Mouse (Mus musculus) neural tube, embryonic 14.5 days (tissue): ENCODE results near the gene Acox3. TPM values are rescaled to one million over a fixed set of nuclear protein-coding genes. Genes with fewer than 3 reads are reported as not detected.

Source experiments
- ATAC-seq: fragments of 200-750 bp; cut with Nextera tagmentation; 2 replicates; pipeline ENCODE4 v1.8.0; 2017; ENCODE audit warnings: low read depth, mild to moderate bottlenecking, moderate TSS enrichment, moderate library complexity
- H3K27ac ChIP-seq: fragments of 300-500 bp; sonication (generic); 2 replicates; pipeline ENCODE4 v1.5.1; 2014; ENCODE audit warnings: low read depth, mild to moderate bottlenecking, control low read depth, low read length, moderate library complexity, mixed read lengths
- H3K27me3 ChIP-seq: fragments of 300-500 bp; sonication (generic); 2 replicates; pipeline ENCODE4 v1.6.1; 2014; ENCODE audit warnings: low read length; ENCODE audit not compliant: control insufficient read depth, insufficient read depth
- H3K36me3 ChIP-seq: fragments of 300-500 bp; sonication (generic); 2 replicates; pipeline ENCODE4 v1.6.1; 2014; ENCODE audit warnings: low read length, mixed read lengths; ENCODE audit not compliant: control insufficient read depth, insufficient read depth
- H3K4me1 ChIP-seq: fragments of 300-500 bp; sonication (generic); 2 replicates; pipeline ENCODE4 v1.6.1; 2014; ENCODE audit warnings: low read length; ENCODE audit not compliant: control insufficient read depth, insufficient read depth
- H3K4me2 ChIP-seq: fragments of 300-500 bp; sonication (generic); 2 replicates; pipeline ENCODE4 v1.6.1; 2014; ENCODE audit warnings: mild to moderate bottlenecking, low read depth, low read length, control low read depth
- H3K4me3 ChIP-seq: fragments of 300-500 bp; sonication (generic); 2 replicates; pipeline ENCODE4 v1.5.1; 2014; ENCODE audit warnings: low read depth, low read length, control low read depth, mixed read lengths
- H3K9ac ChIP-seq: fragments of 300-500 bp; sonication (generic); replicated peaks from 2 replicates; pipeline ENCODE4 v1.6.1; 2014; ENCODE audit warnings: low read depth, mild to moderate bottlenecking, control low read depth, low read length, mixed read lengths
- H3K9me3 ChIP-seq: fragments of 300-500 bp; sonication (generic); 2 replicates; pipeline ENCODE4 v1.6.1; 2016; ENCODE audit warnings: low read length; ENCODE audit not compliant: control insufficient read depth
- whole genome bisulfite sequencing: fragments of 180-500 bp; shearing (Covaris S2); extraction: QIAGEN DNeasy Blood & Tissue Kit; methylation state at CpG from one replicate; pipeline ENCODE4 v1.1.7; 2014; 5-methylcytosine and 5-hydroxymethylcytosine counted together
- polyA plus RNA-seq: library from polyadenylated mRNA; unstranded; fragments of >200 nt; fragmentation: Nextera tagmentation; extraction: Ambion mirVana; gene quantifications from 2 replicates; pipeline ENCODE4 v1.2.1, GENCODE M21; 2014

Gene Acox3
- polyA plus RNA-seq, 1 experiment from 2014 or later = 16.1 TPM

GRCm38 (mm10) chr5:35551855-35552837 is 30.7 kb upstream of the Acox3 start:
- Histone ChIP-seq H3K27ac (no peak overlapping the region), H3K36me3 (peaks cover 4% of the 10 kb centered on the region), H3K4me3 (no peak overlapping the region), H3K9ac (no peak overlapping the region), H3K9me3 (no peaks in the 10 kb centered on the region), H3K4me1 (no peaks in the 10 kb centered on the region), H3K4me2 (no peak overlapping the region), H3K27me3 (no peaks in the 10 kb centered on the region)
- WGBS = 52% methylated on average over 7 of the region's 7 CpGs
- no peak for ATAC-seq

DNA sequence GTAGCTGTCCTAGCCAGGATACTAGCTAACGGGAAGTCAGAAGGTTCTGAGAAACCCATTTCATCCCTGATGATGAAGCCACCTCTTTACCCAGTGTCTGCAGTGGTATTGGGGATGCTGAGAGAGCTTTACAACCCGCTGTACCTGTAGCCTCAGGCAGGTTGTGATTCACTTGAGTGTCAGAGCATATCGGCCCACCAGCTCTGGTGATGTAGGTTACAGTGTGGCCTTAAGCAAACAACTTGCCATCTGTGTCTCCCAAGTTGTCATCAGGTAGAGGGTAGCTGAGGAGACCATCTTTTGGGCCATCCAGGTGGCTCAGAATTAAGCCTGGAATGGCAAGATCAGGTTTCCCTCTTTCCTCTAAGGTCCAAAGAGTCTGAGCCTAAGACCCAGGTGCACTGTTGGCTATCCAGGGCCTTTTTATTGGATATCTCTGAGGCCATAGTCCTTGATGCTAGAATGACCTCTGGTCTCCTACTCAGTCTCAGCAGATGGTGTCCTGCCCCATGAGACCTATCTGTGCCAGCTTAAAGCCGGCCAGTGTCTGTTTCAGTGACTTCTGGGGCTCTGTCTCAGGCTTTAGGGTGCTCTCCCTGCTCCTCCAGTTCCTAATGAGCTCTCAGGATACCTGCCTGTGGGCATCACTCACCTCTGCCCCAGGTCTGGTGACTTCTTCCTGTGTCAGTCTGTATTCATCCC is 29.9 kb upstream of the Acox3 start:
- no peaks in the 10 kb centered on the region for H3K27me3 ChIP-seq

DNA sequence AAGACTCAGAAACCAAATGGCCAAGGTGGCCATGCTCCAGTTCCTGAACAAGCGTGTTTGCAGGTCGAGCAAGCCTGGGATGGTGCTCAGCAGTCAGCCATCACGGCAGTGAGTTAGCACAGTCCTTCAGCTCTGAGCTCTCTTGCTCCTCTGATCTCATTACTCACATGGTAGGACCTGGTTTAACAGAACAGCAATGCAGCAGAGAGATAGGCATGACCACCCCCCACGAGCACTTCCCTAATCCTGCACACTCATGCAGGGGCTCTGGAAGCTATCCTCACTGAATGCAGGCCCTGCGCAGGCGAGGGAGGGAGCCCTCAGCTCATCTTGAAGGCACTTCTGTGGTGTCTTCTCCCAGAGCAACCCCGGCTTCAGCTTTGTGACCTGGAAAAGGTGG is 26.4 kb upstream of the Acox3 start:
- WGBS = 91% methylated on average over 7 of the region's 7 CpGs

More for the DNA sequence above, 29.9 kb upstream of the Acox3 start:
- Histone ChIP-seq H3K9ac (no peak overlapping the region), H3K27ac (no peak overlapping the region), H3K36me3 (peaks cover 8% of the 10 kb centered on the region), H3K4me1 (no peaks in the 10 kb centered on the region), H3K4me3 (no peak overlapping the region), H3K4me2 (no peak overlapping the region), H3K9me3 (no peaks in the 10 kb centered on the region)
- 68% methylated on average over 4 of the region's 4 CpGs for WGBS
- no peak for ATAC-seq

DNA sequence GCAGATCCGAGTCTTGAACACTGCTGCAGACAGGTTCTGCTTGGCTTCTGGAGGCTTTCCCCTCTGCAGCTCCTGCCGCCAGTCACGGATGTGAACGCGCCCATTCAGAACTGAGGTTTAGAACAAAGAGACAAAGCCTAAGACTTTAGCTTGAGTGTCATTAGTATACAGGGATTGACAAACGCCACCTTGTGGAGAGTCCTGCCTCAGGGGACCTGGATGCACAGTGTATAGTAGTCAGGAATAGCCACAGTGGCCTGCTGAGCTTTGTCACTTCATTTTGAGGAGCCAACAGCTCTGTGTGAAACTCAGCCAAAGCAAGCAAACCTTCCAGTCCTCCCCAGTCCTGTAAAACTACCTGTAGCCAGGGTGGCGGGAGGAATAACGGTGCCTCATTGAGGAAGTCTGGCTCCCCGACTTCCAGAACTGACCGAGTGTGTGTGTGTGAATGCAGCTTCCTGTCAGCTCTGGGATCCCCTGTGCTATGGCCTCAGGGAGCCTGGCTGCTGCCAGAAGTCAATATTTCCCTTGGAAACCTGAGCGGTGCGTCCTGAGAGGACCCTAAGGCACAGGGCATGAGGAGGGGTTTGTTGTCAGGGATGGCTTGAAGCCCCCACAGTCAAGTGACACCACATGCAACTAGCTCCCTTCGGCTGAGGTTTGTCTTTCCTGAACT is 24.8 kb upstream of the Acox3 start:
- H3K4me1 ChIP-seq = no peaks in the 10 kb centered on the region
- H3K4me3 ChIP-seq = no peak overlapping the region
- H3K9ac ChIP-seq = no peak overlapping the region
- ATAC-seq = no peak
- peaks cover 30% of the 10 kb centered on the region for H3K36me3 ChIP-seq
- H3K4me2 ChIP-seq = no peak overlapping the region
- H3K27ac ChIP-seq = no peak overlapping the region
- H3K9me3 ChIP-seq = no peaks in the 10 kb centered on the region
- WGBS = 69% methylated on average over 13 of the region's 13 CpGs
- no peaks in the 10 kb centered on the region for H3K27me3 ChIP-seq

More for the DNA sequence above, 26.4 kb upstream of the Acox3 start:
- no peak overlapping the region for H3K9ac ChIP-seq
- no peak for ATAC-seq
- H3K4me1 ChIP-seq = no peaks in the 10 kb centered on the region
- no peak overlapping the region for H3K4me2 ChIP-seq
- no peak overlapping the region for H3K27ac ChIP-seq
- no peaks in the 10 kb centered on the region for H3K27me3 ChIP-seq
- no peak overlapping the region for H3K4me3 ChIP-seq
- H3K9me3 ChIP-seq = no peaks in the 10 kb centered on the region
- peaks cover 18% of the 10 kb centered on the region for H3K36me3 ChIP-seq

GRCm38 (mm10) chr5:35559447-35559846 is 23.4 kb upstream of the Acox3 start:
- H3K4me3 ChIP-seq = no peak overlapping the region
- no peaks in the 10 kb centered on the region for H3K27me3 ChIP-seq
- no peak overlapping the region for H3K4me2 ChIP-seq
- ATAC-seq = no peak
- no peaks in the 10 kb centered on the region for H3K9me3 ChIP-seq
- H3K4me1 ChIP-seq = no peaks in the 10 kb centered on the region
- WGBS = 97% methylated on average over 8 of the region's 8 CpGs
- no peak overlapping the region for H3K27ac ChIP-seq
- peaks cover 44% of the 10 kb centered on the region for H3K36me3 ChIP-seq
- H3K9ac ChIP-seq = no peak overlapping the region

DNA sequence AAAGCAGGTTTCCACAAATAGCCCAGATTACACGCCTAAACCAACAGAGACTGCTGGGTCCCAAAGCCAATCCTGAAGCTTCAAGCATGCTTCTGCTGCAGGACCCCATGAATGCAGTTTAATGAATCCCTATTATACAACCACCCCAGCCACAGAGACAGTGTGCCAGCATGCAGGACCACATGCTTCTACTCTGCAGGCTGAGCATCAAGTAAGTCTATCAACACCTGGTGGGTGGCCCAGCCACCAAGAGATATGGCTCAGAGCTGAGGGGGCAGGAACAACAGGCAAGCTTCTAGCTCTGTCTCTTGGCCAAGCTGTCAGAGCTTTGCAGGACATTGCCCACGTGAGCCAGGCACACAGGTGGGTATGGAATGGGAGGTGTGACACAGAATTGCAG is 20.2 kb upstream of the Acox3 start:
- H3K27ac ChIP-seq = no peak overlapping the region
- ATAC-seq = no peak
- H3K4me1 ChIP-seq = no peaks in the 10 kb centered on the region
- no peak overlapping the region for H3K4me2 ChIP-seq
- WGBS = 100% methylated on average over 2 of the region's 2 CpGs
- no peak overlapping the region for H3K4me3 ChIP-seq
- H3K27me3 ChIP-seq = no peaks in the 10 kb centered on the region
- no peaks in the 10 kb centered on the region for H3K9me3 ChIP-seq
- H3K9ac ChIP-seq = no peak overlapping the region
- H3K36me3 ChIP-seq = peaks cover 49% of the 10 kb centered on the region

- H3K4me2 ChIP-seq = no peak overlapping the region
- WGBS = 6% methylated on average over 1 of the region's 1 CpGs
- no peak for ATAC-seq
- H3K9me3 ChIP-seq = no peaks in the 10 kb centered on the region
- H3K27me3 ChIP-seq = no peaks in the 10 kb centered on the region
- no peak overlapping the region for H3K9ac ChIP-seq
- H3K27ac ChIP-seq = no peak overlapping the region
- H3K4me1 ChIP-seq = no peaks in the 10 kb centered on the region
- H3K4me3 ChIP-seq = no peak overlapping the region
- H3K36me3 ChIP-seq = peaks cover 50% of the 10 kb centered on the region
Measured at GRCm38 (mm10) chr5:35563449-35563848, 19.4 kb upstream of the Acox3 start.

DNA sequence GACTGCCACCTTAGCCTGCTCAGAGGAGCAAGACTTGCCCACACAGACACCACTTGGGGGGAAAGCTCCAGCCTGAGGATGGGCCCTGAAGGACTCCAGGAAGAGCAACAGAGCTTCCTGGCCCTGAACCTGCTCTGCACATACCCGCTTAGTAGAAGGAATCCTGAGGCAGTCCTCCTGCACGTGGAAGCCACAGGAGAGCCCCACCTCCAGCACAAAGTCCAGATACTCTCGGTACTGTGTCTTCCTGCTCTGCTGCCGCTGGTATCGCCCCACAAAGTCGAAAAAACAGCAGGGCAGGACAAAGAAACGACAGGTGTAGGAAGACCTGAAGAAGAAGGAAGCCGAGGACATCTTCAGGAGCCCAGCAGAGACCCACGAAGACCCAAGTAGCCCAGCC is 17.6 kb upstream of the Acox3 start:
- Histone ChIP-seq H3K4me1 (no peaks in the 10 kb centered on the region), H3K27me3 (no peaks in the 10 kb centered on the region), H3K9me3 (no peaks in the 10 kb centered on the region), H3K9ac (no peak overlapping the region), H3K36me3 (peaks cover 51% of the 10 kb centered on the region), H3K4me3 (no peak overlapping the region), H3K27ac (no peak overlapping the region), H3K4me2 (no peak overlapping the region)
- ATAC-seq = no peak
- WGBS = 93% methylated on average over 9 of the region's 9 CpGs
